Mouse (Mus musculus) limb, embryonic 13.5 days (tissue): ENCODE data around the gene Itga9. TPM values are rescaled to one million over a fixed set of nuclear protein-coding genes. Genes with fewer than 3 reads are reported as not detected.
A peak's percentile ranks its signal among the peaks of the same experiment; 100 is the strongest.

Source experiments
- ATAC-seq: fragments of 200-750 bp; cut with Nextera tagmentation; 2 replicates; pipeline ENCODE4 v1.8.0; 2017; ENCODE audit warnings: low read depth, moderate number of reproducible peaks, moderate TSS enrichment; ENCODE audit not compliant: low FRiP score
- H3K27ac ChIP-seq: fragments of 300-500 bp; sonication (generic); 2 replicates; pipeline ENCODE4 v1.5.1; 2015; ENCODE audit warnings: inconsistent platforms, mild to moderate bottlenecking, moderate library complexity
- H3K27me3 ChIP-seq: fragments of 300-500 bp; sonication (generic); 2 replicates; pipeline ENCODE4 v1.6.1; 2015; ENCODE audit warnings: mild to moderate bottlenecking, inconsistent platforms
- H3K36me3 ChIP-seq: fragments of 300-500 bp; sonication (generic); 2 replicates; pipeline ENCODE4 v1.6.1; 2015; ENCODE audit warnings: inconsistent platforms, mild to moderate bottlenecking, moderate library complexity
- H3K4me1 ChIP-seq: fragments of 300-500 bp; sonication (generic); 2 replicates; pipeline ENCODE4 v1.6.1; 2015; ENCODE audit warnings: inconsistent platforms
- H3K4me2 ChIP-seq: fragments of 300-500 bp; sonication (generic); replicated peaks from 2 replicates; pipeline ENCODE4 v1.6.1; 2015; ENCODE audit warnings: inconsistent platforms, mild to moderate bottlenecking, moderate library complexity
- H3K4me3 ChIP-seq: fragments of 300-500 bp; sonication (generic); 2 replicates; pipeline ENCODE4 v1.5.1; 2015; ENCODE audit warnings: moderate library complexity, mild to moderate bottlenecking, inconsistent platforms
- H3K9ac ChIP-seq: fragments of 300-500 bp; sonication (generic); 2 replicates; pipeline ENCODE4 v1.6.1; 2015; ENCODE audit warnings: mild to moderate bottlenecking, inconsistent platforms
- H3K9me3 ChIP-seq: fragments of 300-500 bp; sonication (generic); 2 replicates; pipeline ENCODE4 v1.6.1; 2016; ENCODE audit warnings: inconsistent platforms
- WGBS: fragments of 180-500 bp; shearing (Covaris S2); methylation state at CpG from one replicate; pipeline ENCODE4 v1.1.7; 2015; 5-methylcytosine and 5-hydroxymethylcytosine counted together
- polyA plus RNA-seq: library from polyadenylated mRNA; unstranded; fragments of >200 nt; fragmentation: Nextera tagmentation; extraction: Ambion mirVana; gene quantifications from 2 replicates; pipeline ENCODE4 v1.2.1, GENCODE M21; 2015

Itga9 gene
- polyA plus RNA-seq, 1 experiment from 2014 or later = 9.1 TPM

GRCm38 (mm10) chr9:118608556-118608955 is 2.1 kb downstream of the Itga9 start:
- ATAC-seq = no peak
- Histone ChIP-seq H3K27me3 (peaks cover 15% of the 10 kb centered on the region), H3K4me2 (peak overlapping the region; percentile 25; the same call in 1 of the 2 replicates), H3K9ac (no peak overlapping the region), H3K36me3 (no peaks in the 10 kb centered on the region), H3K9me3 (no peaks in the 10 kb centered on the region), H3K27ac (no peak overlapping the region), H3K4me3 (no peak overlapping the region), H3K4me1 (peaks cover 59% of the 10 kb centered on the region)
- WGBS = 52% methylated on average over 4 of the region's 4 CpGs

GRCm38 (mm10) chr9:118610060-118610459 is 3.6 kb downstream of the Itga9 start:
- Histone ChIP-seq H3K4me3 (no peak overlapping the region), H3K4me1 (peaks cover 60% of the 10 kb centered on the region), H3K27me3 (peaks cover 15% of the 10 kb centered on the region), H3K9me3 (no peaks in the 10 kb centered on the region), H3K9ac (no peak overlapping the region), H3K4me2 (no peak overlapping the region), H3K27ac (no peak overlapping the region), H3K36me3 (no peaks in the 10 kb centered on the region)
- 51% methylated on average over 10 of the region's 10 CpGs for WGBS
- no peak for ATAC-seq

- Histone ChIP-seq H3K4me3 (no peak overlapping the region), H3K9ac (no peak overlapping the region), H3K36me3 (no peaks in the 10 kb centered on the region), H3K27ac (no peak overlapping the region), H3K4me2 (peak overlapping the region; percentile 37), H3K4me1 (peaks cover 60% of the 10 kb centered on the region), H3K9me3 (no peaks in the 10 kb centered on the region), H3K27me3 (peaks cover 15% of the 10 kb centered on the region)
- ATAC-seq = no peak
- WGBS = 33% methylated on average over 14 of the region's 14 CpGs
Measured at GRCm38 (mm10) chr9:118611111-118611541, 4.6 kb downstream of the Itga9 start.

- H3K9ac ChIP-seq = no peak overlapping the region
- H3K4me2 ChIP-seq = peak overlapping the region; percentile 36
- no peak overlapping the region for H3K4me3 ChIP-seq
- H3K9me3 ChIP-seq = no peaks in the 10 kb centered on the region
- H3K4me1 ChIP-seq = peaks cover 59% of the 10 kb centered on the region
- WGBS = 34% methylated on average over 20 of the region's 20 CpGs
- H3K27me3 ChIP-seq = peaks cover 15% of the 10 kb centered on the region
- ATAC-seq = no peak
- no peaks in the 10 kb centered on the region for H3K36me3 ChIP-seq
- H3K27ac ChIP-seq = no peak overlapping the region
Measured at GRCm38 (mm10) chr9:118611958-118612581, 5.6 kb downstream of the Itga9 start.

- H3K36me3 ChIP-seq = no peaks in the 10 kb centered on the region
- H3K27ac ChIP-seq = no peak overlapping the region
- no peaks in the 10 kb centered on the region for H3K9me3 ChIP-seq
- no peak overlapping the region for H3K4me3 ChIP-seq
- WGBS = 60% methylated on average over 5 of the region's 5 CpGs
- H3K4me1 ChIP-seq = peaks cover 25% of the 10 kb centered on the region
- peaks cover 3% of the 10 kb centered on the region; the same call in 1 of the 2 replicates for H3K27me3 ChIP-seq
- ATAC-seq = no peak
- H3K9ac ChIP-seq = no peak overlapping the region
- H3K4me2 ChIP-seq = no peak overlapping the region
Measured at GRCm38 (mm10) chr9:118617237-118617636, 10.7 kb downstream of the Itga9 start.

GRCm38 (mm10) chr9:118618732-118619250 is 12.3 kb downstream of the Itga9 start:
- no peaks in the 10 kb centered on the region for H3K27me3 ChIP-seq
- 91% methylated on average over 3 of the region's 3 CpGs for WGBS
- H3K9ac ChIP-seq = no peak overlapping the region
- no peak overlapping the region for H3K4me3 ChIP-seq
- no peak overlapping the region for H3K4me2 ChIP-seq
- H3K9me3 ChIP-seq = no peaks in the 10 kb centered on the region
- H3K27ac ChIP-seq = no peak overlapping the region
- H3K36me3 ChIP-seq = no peaks in the 10 kb centered on the region
- no peak for ATAC-seq
- peaks cover 16% of the 10 kb centered on the region for H3K4me1 ChIP-seq

GRCm38 (mm10) chr9:118620807-118621206 is 14.3 kb downstream of the Itga9 start:
- H3K4me1 ChIP-seq = peaks cover 32% of the 10 kb centered on the region
- no peak overlapping the region for H3K4me3 ChIP-seq
- no peak overlapping the region for H3K9ac ChIP-seq
- 41% methylated on average over 4 of the region's 4 CpGs for WGBS
- ATAC-seq = no peak
- H3K9me3 ChIP-seq = no peaks in the 10 kb centered on the region
- H3K4me2 ChIP-seq = no peak overlapping the region
- no peaks in the 10 kb centered on the region for H3K27me3 ChIP-seq
- H3K27ac ChIP-seq = no peak overlapping the region
- H3K36me3 ChIP-seq = no peaks in the 10 kb centered on the region

GRCm38 (mm10) chr9:118621691-118622090 is 15.2 kb downstream of the Itga9 start:
- Histone ChIP-seq H3K27ac (no peak overlapping the region), H3K4me1 (peaks cover 32% of the 10 kb centered on the region), H3K4me2 (no peak overlapping the region), H3K9ac (no peak overlapping the region), H3K9me3 (no peaks in the 10 kb centered on the region), H3K4me3 (no peak overlapping the region), H3K27me3 (no peaks in the 10 kb centered on the region), H3K36me3 (no peaks in the 10 kb centered on the region)
- 94% methylated on average over 6 of the region's 6 CpGs for WGBS
- ATAC-seq = no peak

- H3K9me3 ChIP-seq = no peaks in the 10 kb centered on the region
- peaks cover 32% of the 10 kb centered on the region for H3K4me1 ChIP-seq
- H3K9ac ChIP-seq = no peak overlapping the region
- ATAC-seq = no peak
- H3K4me3 ChIP-seq = no peak overlapping the region
- H3K27me3 ChIP-seq = no peaks in the 10 kb centered on the region
- WGBS = 86% methylated on average over 18 of the region's 18 CpGs
- peaks cover 8% of the 10 kb centered on the region for H3K36me3 ChIP-seq
- H3K27ac ChIP-seq = no peak overlapping the region
- H3K4me2 ChIP-seq = no peak overlapping the region
Measured at GRCm38 (mm10) chr9:118622376-118623166, 16.1 kb downstream of the Itga9 start.

GRCm38 (mm10) chr9:118623483-118623882 is 17.0 kb downstream of the Itga9 start:
- Histone ChIP-seq H3K9me3 (no peaks in the 10 kb centered on the region), H3K4me1 (peaks cover 32% of the 10 kb centered on the region), H3K36me3 (peaks cover 17% of the 10 kb centered on the region), H3K4me2 (no peak overlapping the region), H3K9ac (no peak overlapping the region), H3K27me3 (no peaks in the 10 kb centered on the region), H3K4me3 (no peak overlapping the region), H3K27ac (no peak overlapping the region)
- 64% methylated on average over 9 of the region's 9 CpGs for WGBS
- ATAC-seq = no peak

- H3K4me2 ChIP-seq = no peak overlapping the region
- 28% methylated on average over 7 of the region's 7 CpGs for WGBS
- no peaks in the 10 kb centered on the region for H3K27me3 ChIP-seq
- ATAC-seq = no peak
- H3K9ac ChIP-seq = no peak overlapping the region
- H3K9me3 ChIP-seq = no peaks in the 10 kb centered on the region
- H3K4me1 ChIP-seq = peaks cover 32% of the 10 kb centered on the region
- no peak overlapping the region for H3K4me3 ChIP-seq
- H3K36me3 ChIP-seq = peaks cover 23% of the 10 kb centered on the region
- no peak overlapping the region for H3K27ac ChIP-seq
Measured at GRCm38 (mm10) chr9:118624146-118624545, 17.7 kb downstream of the Itga9 start.

GRCm38 (mm10) chr9:118629763-118630379 is 23.4 kb downstream of the Itga9 start:
- H3K9ac ChIP-seq = no peak overlapping the region
- ATAC-seq = no peak
- H3K9me3 ChIP-seq = no peaks in the 10 kb centered on the region
- no peak overlapping the region for H3K27ac ChIP-seq
- peaks cover 43% of the 10 kb centered on the region for H3K36me3 ChIP-seq
- no peaks in the 10 kb centered on the region for H3K27me3 ChIP-seq
- H3K4me3 ChIP-seq = no peak overlapping the region
- H3K4me2 ChIP-seq = no peak overlapping the region
- 31% methylated on average over 6 of the region's 6 CpGs for whole genome bisulfite sequencing
- H3K4me1 ChIP-seq = peaks cover 8% of the 10 kb centered on the region
